Comparison of ENCODE assay signal across 9 mouse cellular contexts in the genomic region with DNA sequence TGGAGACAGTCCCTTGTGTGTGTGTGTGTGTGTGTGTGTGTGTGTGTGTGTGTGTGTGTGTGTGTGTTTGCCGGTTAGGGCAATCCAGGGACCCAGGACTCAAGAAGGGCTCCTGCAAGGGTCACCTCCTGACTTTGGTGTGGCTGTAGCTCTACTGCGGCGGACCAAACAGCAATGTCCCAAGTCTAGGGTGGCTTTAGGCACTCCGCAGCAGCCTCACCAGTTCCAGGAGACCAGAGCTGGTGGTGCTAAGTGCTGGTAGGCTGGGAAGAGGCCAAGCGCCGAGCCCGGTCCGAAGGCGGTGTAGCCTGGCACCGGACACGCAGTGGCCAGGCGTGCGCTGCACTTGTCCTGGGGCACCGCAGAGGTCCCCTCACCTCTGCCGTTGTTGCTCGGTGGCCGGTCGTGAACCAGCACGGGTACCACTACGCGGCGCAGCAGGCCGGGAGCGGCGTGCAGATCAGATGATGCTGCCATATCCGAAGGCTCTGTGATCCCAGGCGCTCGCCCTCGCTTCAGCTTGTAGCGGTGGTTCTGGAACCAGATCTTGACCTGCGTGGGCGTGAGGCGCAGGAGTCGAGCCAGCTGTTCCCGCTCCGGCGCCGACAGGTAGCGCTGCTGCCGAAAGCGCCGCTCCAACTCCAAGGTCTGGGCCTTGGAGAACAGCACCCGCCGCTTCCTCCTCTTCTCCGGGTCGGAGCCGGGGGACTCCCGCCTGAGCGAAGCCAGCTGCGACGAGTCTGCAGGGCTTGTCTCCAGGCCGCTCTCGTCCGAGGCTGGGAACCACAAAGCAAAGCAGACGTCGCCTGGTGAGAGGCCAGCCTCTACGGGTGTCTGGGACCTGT. TPM values are rescaled to one million over a fixed set of nuclear protein-coding genes. Genes with fewer than 3 reads are reported as not detected.
A peak's percentile ranks its signal among the peaks of the same experiment; 100 is the strongest.
DNase-seq lines count a peak whose midpoint lies in the region; ATAC-seq and TF ChIP-seq lines count a peak whose summit lies in the region.
"Had no signal": no experiment of that assay in that cellular context is flagged by ENCODE, and none has a peak within 500 bp of the region (broad histone marks: within the 10 kb centered on the region; RNA-seq: fewer than 3 reads in every experiment).

No protein-coding gene starts in this region.

- H3K27ac ChIP-seq in ES-Bruce4 (ENCODE audit: insufficient read depth, low read length) = no peak overlapping the region
- no peak overlapping the region for H3K27ac ChIP-seq in embryonic facial prominence, embryonic 15.5 days (replicated peaks)
- H3K27ac ChIP-seq in intestine, embryonic 14.5 days (ENCODE audit: low read depth) = no peak overlapping the region
- no peak overlapping the region for H3K27ac ChIP-seq in midbrain, embryonic 16.5 days (ENCODE audit: low read length)
- H3K27ac ChIP-seq: liver, embryonic 14.5 days had no signal

- no peak for TF ChIP-seq EP300 in ES-Bruce4 (IDR thresholded peaks at IDR 0.05; ENCODE audit: insufficient read depth, low read depth, low read length)

- under 1% methylated on average over 57 of the region's 57 CpGs for WGBS in embryonic facial prominence, embryonic 15.5 days
- WGBS in intestine, embryonic 14.5 days = under 1% methylated on average over 57 of the region's 57 CpGs
- WGBS in midbrain, embryonic 16.5 days = under 1% methylated on average over 57 of the region's 57 CpGs

- peak overlapping the region; percentile 6; the same call in 1 of the 2 replicates for H3K9ac ChIP-seq in ES-Bruce4 (ENCODE audit: low read depth, poor library complexity, severe bottlenecking)
- no peak overlapping the region for H3K9ac ChIP-seq in embryonic facial prominence, embryonic 15.5 days
- H3K9ac ChIP-seq in intestine, embryonic 14.5 days (ENCODE audit: low read length) = no peak overlapping the region
- peak overlapping the region; percentile 28; the same call in 1 of the 2 replicates for H3K9ac ChIP-seq in midbrain, embryonic 16.5 days (ENCODE audit: low read depth, low read length)
- H3K9ac ChIP-seq: liver, embryonic 14.5 days had no signal

- H3K4me3 ChIP-seq in ES-Bruce4 (ENCODE audit: low read depth, low read length) = peak overlapping the region; percentile 22
- H3K4me3 ChIP-seq in embryonic facial prominence, embryonic 15.5 days (replicated peaks) = peak overlapping the region; percentile 38
- peak overlapping the region; percentile 29 for H3K4me3 ChIP-seq in intestine, embryonic 14.5 days (ENCODE audit: low read depth, low read length)
- peak overlapping the region; percentile 34 for H3K4me3 ChIP-seq in midbrain, embryonic 16.5 days (ENCODE audit: low read depth, low read length)

- TF ChIP-seq POLR2A in ES-Bruce4 (IDR thresholded peaks at IDR 0.05; ENCODE audit: insufficient read depth, low read length) = no peak

- 0 out of 2 replicates have a peak, but pooled peaks cover 2% of the 10 kb centered on the region for H3K9me3 ChIP-seq in ES-Bruce4 (replicated peaks; ENCODE audit: control insufficient read depth, insufficient read depth, low read length, poor library complexity, severe bottlenecking)
- H3K9me3 ChIP-seq in embryonic facial prominence, embryonic 15.5 days (replicated peaks) = no peaks in the 10 kb centered on the region
- no peaks in the 10 kb centered on the region for H3K9me3 ChIP-seq in intestine, embryonic 14.5 days (ENCODE audit: control insufficient read depth, low read length)
- H3K9me3 ChIP-seq in midbrain, embryonic 16.5 days (replicated peaks; ENCODE audit: control insufficient read depth, low read length, poor library complexity, severe bottlenecking) = no peaks in the 10 kb centered on the region

- peak; percentile 47; the same call in 1 of the 2 replicates for ATAC-seq in frontal cortex, adult (ENCODE audit: low TSS enrichment)
- ATAC-seq in embryonic facial prominence, embryonic 15.5 days (ENCODE audit: insufficient number of reproducible peaks, low FRiP score, low TSS enrichment, low read depth) = no peak
- ATAC-seq in intestine, embryonic 14.5 days (replicated peaks; ENCODE audit: low FRiP score, low TSS enrichment, low read depth) = peak; percentile 70
- ATAC-seq in midbrain, embryonic 16.5 days = peak; percentile 73

- peaks cover 20% of the 10 kb centered on the region for H3K27me3 ChIP-seq in ES-Bruce4 (ENCODE audit: control insufficient read depth, insufficient read depth, low read length, poor library complexity, severe bottlenecking)
- peaks cover 96% of the 10 kb centered on the region for H3K27me3 ChIP-seq in embryonic facial prominence, embryonic 15.5 days
- H3K27me3 ChIP-seq in intestine, embryonic 14.5 days (replicated peaks; ENCODE audit: control insufficient read depth, insufficient read depth, low read length) = peaks cover 96% of the 10 kb centered on the region
- peaks cover 80% of the 10 kb centered on the region for H3K27me3 ChIP-seq in midbrain, embryonic 16.5 days (ENCODE audit: control insufficient read depth, insufficient read depth, low read depth, low read length)

- peak overlapping the region; percentile 67 for H3K4me2 ChIP-seq in embryonic facial prominence, embryonic 15.5 days (replicated peaks)
- peak overlapping the region; percentile 52 for H3K4me2 ChIP-seq in intestine, embryonic 14.5 days (ENCODE audit: low read length)
- H3K4me2 ChIP-seq in midbrain, embryonic 16.5 days (ENCODE audit: low read length) = peak overlapping the region; percentile 67

- no peaks in the 10 kb centered on the region for H3K4me1 ChIP-seq in ES-Bruce4 (ENCODE audit: control insufficient read depth, insufficient read depth, low read length)
- peaks cover 18% of the 10 kb centered on the region for H3K4me1 ChIP-seq in embryonic facial prominence, embryonic 15.5 days
- H3K4me1 ChIP-seq in intestine, embryonic 14.5 days (replicated peaks; ENCODE audit: control insufficient read depth, insufficient read depth, low read length) = 0 out of 2 replicates have a peak, but pooled peaks cover 3% of the 10 kb centered on the region
- peaks cover 13% of the 10 kb centered on the region for H3K4me1 ChIP-seq in midbrain, embryonic 16.5 days (ENCODE audit: control insufficient read depth, insufficient read depth, low read length)

- no peak for DNase-seq in frontal cortex, postnatal 25 days (ENCODE audit: low spot score in 2 of 2)
- peak; percentile 75 for DNase-seq in intestine, embryonic 14.5 days (ENCODE audit: low spot score)
- DNase-seq in spleen, postnatal 10 days (ENCODE audit: low spot score in 2 of 2) = no peak
- DNase-seq in layer of hippocampus, adult 8-10 months (ENCODE audit: low spot score in 2 of 2) = no peak

- no peaks in the 10 kb centered on the region for H3K36me3 ChIP-seq in ES-Bruce4 (ENCODE audit: control insufficient read depth, insufficient read depth, low read length, poor library complexity, severe bottlenecking)
- no peaks in the 10 kb centered on the region for H3K36me3 ChIP-seq in embryonic facial prominence, embryonic 15.5 days
- no peaks in the 10 kb centered on the region for H3K36me3 ChIP-seq in intestine, embryonic 14.5 days (ENCODE audit: control insufficient read depth, insufficient read depth, low read length)
- H3K36me3 ChIP-seq in midbrain, embryonic 16.5 days (ENCODE audit: control insufficient read depth, insufficient read depth, low read length) = no peaks in the 10 kb centered on the region

- no peak for TF ChIP-seq CTCF in ES-Bruce4 (IDR thresholded peaks at IDR 0.05; ENCODE audit: low read depth, low read length)

RNA-seq across cellular contexts. Expression of gene Nkx2-9, which starts 1.4 kb away (rescaled TPM):
- polyA plus RNA-seq in ES-Bruce4 (2011; ENCODE audit: insufficient read depth, insufficient read length, low read depth, missing spikeins) = 1.2 and 1.9 TPM in 2 replicates
- polyA plus RNA-seq in embryonic facial prominence, embryonic 15.5 days (2015; fragmentation: Nextera tagmentation; extraction: Ambion mirVana) = not detected in 2 replicates
- polyA plus RNA-seq in intestine, embryonic 14.5 days (2014; fragmentation: Nextera tagmentation; extraction: Ambion mirVana) = not detected in 2 replicates
- not detected in 2 replicates for polyA plus RNA-seq in midbrain, embryonic 16.5 days (2015; fragmentation: Nextera tagmentation; extraction: Ambion mirVana)
- total RNA-seq in layer of hippocampus, adult 8-10 months (2022) = under 1 TPM in 1 of 4 experiments, not detected in 3; 0.49 TPM
- polyA plus RNA-seq: liver, embryonic 14.5 days had no signal

Comparison
In these comparisons a context has a peak if more than half of its experiments do, and no peak if none do; other contexts are left out.
1. H3K9ac ChIP-seq: peak in ES-Bruce4 (single experiment) and midbrain, embryonic 16.5 days (single experiment); none in embryonic facial prominence, embryonic 15.5 days (single experiment) and intestine, embryonic 14.5 days (single experiment).
2. Peak in every context shown above with its lines, with median percentiles within 50 percentile points of each other: H3K4me3 ChIP-seq and H3K4me2 ChIP-seq.